Mouse (Mus musculus) megakaryocyte, embryonic 14.5 days (primary cell): Measurements from ENCODE around the gene Krt35. TPM values are rescaled to one million over a fixed set of nuclear protein-coding genes. Genes with fewer than 3 reads are reported as not detected.

Experiments
- H3K27me3 ChIP-seq: replicated peaks from 2 replicates; pipeline ENCODE3; 2012; ENCODE audit warnings: inconsistent platforms
- H3K36me3 ChIP-seq: replicated peaks from 2 replicates; pipeline ENCODE3; 2012; ENCODE audit warnings: low read length, inconsistent platforms, mixed read lengths
- H3K4me1 ChIP-seq: 2 replicates; pipeline ENCODE4 v1.6.1; 2012; ENCODE audit warnings: inconsistent platforms
- H3K4me3 ChIP-seq: replicated peaks from 2 replicates; pipeline ENCODE3; 2012; ENCODE audit warnings: moderate library complexity, mild to moderate bottlenecking, inconsistent platforms
- H3K9me3 ChIP-seq: 2 replicates; pipeline ENCODE4 v1.6.1; 2012; ENCODE audit warnings: inconsistent platforms
- FLI1 ChIP-seq: IDR thresholded peaks from 2 replicates; pipeline ENCODE4 v1.6.1; 2012; ENCODE audit warnings: low read length, inconsistent platforms, mixed read lengths
- GATA1 ChIP-seq: IDR thresholded peaks from 3 replicates; pipeline ENCODE4 v1.6.1; 2012; ENCODE audit warnings: mixed read lengths, low read length, inconsistent platforms, borderline replicate concordance
- polyA plus RNA-seq: library from polyadenylated mRNA; stranded (reverse); fragments of >175 nt; gene quantifications from 2 replicates; pipeline ENCODE4 v1.2.3, GENCODE M21; 2012; ENCODE audit warnings: low replicate concordance; ENCODE audit not compliant: insufficient read depth

Gene Krt35
- polyA plus RNA-seq = not detected in 2 replicates

- H3K4me3 ChIP-seq = no peak within 1 kb of the TSS
- H3K27me3 ChIP-seq = peaks cover 1% of the 10 kb centered on the region
- TF ChIP-seq GATA1 = no peak
- TF ChIP-seq FLI1 = no peak
- no peaks in the 10 kb centered on the region for H3K36me3 ChIP-seq
- no peaks in the 10 kb centered on the region for H3K9me3 ChIP-seq
- no peaks in the 10 kb centered on the region for H3K4me1 ChIP-seq
Measured at GRCm38 (mm10) chr11:100096141-100096540, at the start of gene Krt35. TSS of gene Krt35 (minus strand) at chr11:100096241.

- no peak for TF ChIP-seq FLI1
- TF ChIP-seq GATA1 = no peak
- no peaks in the 10 kb centered on the region for H3K4me1 ChIP-seq
- H3K36me3 ChIP-seq = no peaks in the 10 kb centered on the region
- H3K9me3 ChIP-seq = 0 out of 2 replicates have a peak, but pooled peaks cover 3% of the 10 kb centered on the region
- no peak overlapping the region for H3K4me3 ChIP-seq
- peaks cover 35% of the 10 kb centered on the region for H3K27me3 ChIP-seq
Measured at GRCm38 (mm10) chr11:100145104-100145503, 49.1 kb upstream of the Krt35 start.

- 0 out of 2 replicates have a peak, but pooled peaks cover 3% of the 10 kb centered on the region for H3K9me3 ChIP-seq
- TF ChIP-seq GATA1 (no peak), FLI1 (no peak)
- no peak overlapping the region for H3K4me3 ChIP-seq
- H3K27me3 ChIP-seq = peaks cover 27% of the 10 kb centered on the region
- H3K36me3 ChIP-seq = no peaks in the 10 kb centered on the region
- H3K4me1 ChIP-seq = no peaks in the 10 kb centered on the region
Measured at GRCm38 (mm10) chr11:100140966-100141365, 44.9 kb upstream of the Krt35 start.

GRCm38 (mm10) chr11:100139391-100139790, 43.4 kb upstream of the Krt35 start:
- Histone ChIP-seq H3K36me3 (no peaks in the 10 kb centered on the region), H3K9me3 (no peaks in the 10 kb centered on the region), H3K27me3 (peaks cover 15% of the 10 kb centered on the region), H3K4me3 (no peak overlapping the region), H3K4me1 (no peaks in the 10 kb centered on the region)
- TF ChIP-seq GATA1 (no peak), FLI1 (no peak)

GRCm38 (mm10) chr11:100138809-100139208, 42.8 kb upstream of the Krt35 start:
- Histone ChIP-seq H3K9me3 (no peaks in the 10 kb centered on the region), H3K4me1 (no peaks in the 10 kb centered on the region), H3K4me3 (no peak overlapping the region), H3K36me3 (no peaks in the 10 kb centered on the region), H3K27me3 (peaks cover 11% of the 10 kb centered on the region)
- no peak for TF ChIP-seq GATA1
- no peak for TF ChIP-seq FLI1

GRCm38 (mm10) chr11:100137693-100138092, 41.7 kb upstream of the Krt35 start:
- TF ChIP-seq FLI1 = no peak
- TF ChIP-seq GATA1 = no peak
- Histone ChIP-seq H3K4me1 (no peaks in the 10 kb centered on the region), H3K9me3 (no peaks in the 10 kb centered on the region), H3K27me3 (peaks cover 15% of the 10 kb centered on the region), H3K36me3 (no peaks in the 10 kb centered on the region), H3K4me3 (no peak overlapping the region)

GRCm38 (mm10) chr11:100136559-100136958, 40.5 kb upstream of the Krt35 start:
- no peaks in the 10 kb centered on the region for H3K9me3 ChIP-seq
- no peak overlapping the region for H3K4me3 ChIP-seq
- no peaks in the 10 kb centered on the region for H3K4me1 ChIP-seq
- TF ChIP-seq GATA1 (no peak), FLI1 (no peak)
- peaks cover 22% of the 10 kb centered on the region for H3K27me3 ChIP-seq
- H3K36me3 ChIP-seq = no peaks in the 10 kb centered on the region

GRCm38 (mm10) chr11:100135731-100136130, 39.7 kb upstream of the Krt35 start, which contains the start of gene Krt15:
TSS of gene Krt15 (minus strand) at chr11:100135928.
- Histone ChIP-seq H3K4me3 (no peak within 1 kb of the TSS), H3K4me1 (no peaks in the 10 kb centered on the region), H3K36me3 (no peaks in the 10 kb centered on the region), H3K9me3 (no peaks in the 10 kb centered on the region), H3K27me3 (peaks cover 21% of the 10 kb centered on the region)
- no peak for TF ChIP-seq GATA1
- no peak for TF ChIP-seq FLI1

- H3K36me3 ChIP-seq = no peaks in the 10 kb centered on the region
- no peaks in the 10 kb centered on the region for H3K27me3 ChIP-seq
- TF ChIP-seq GATA1 = no peak
- TF ChIP-seq FLI1 = no peak
- H3K4me1 ChIP-seq = no peaks in the 10 kb centered on the region
- H3K4me3 ChIP-seq = no peak overlapping the region
- H3K9me3 ChIP-seq = no peaks in the 10 kb centered on the region
Measured at GRCm38 (mm10) chr11:100124901-100125300, 28.9 kb upstream of the Krt35 start.

GRCm38 (mm10) chr11:100121466-100121865, 25.4 kb upstream of the Krt35 start, which contains the start of gene Krt13:
TSS of gene Krt13 (minus strand) at chr11:100121566.
- TF ChIP-seq FLI1 (no peak), GATA1 (no peak)
- no peaks in the 10 kb centered on the region for H3K36me3 ChIP-seq

GRCm38 (mm10) chr11:100120331-100120730, 24.3 kb upstream of the Krt35 start:
- H3K4me1 ChIP-seq = no peaks in the 10 kb centered on the region
- H3K4me3 ChIP-seq = no peak overlapping the region
- H3K27me3 ChIP-seq = peaks cover 5% of the 10 kb centered on the region
- H3K36me3 ChIP-seq = no peaks in the 10 kb centered on the region
- TF ChIP-seq GATA1 (no peak), FLI1 (no peak)
- H3K9me3 ChIP-seq = no peaks in the 10 kb centered on the region

More at GRCm38 (mm10) chr11:100121466-100121865, 25.4 kb upstream of the Krt35 start, which contains the start of gene Krt13:
- Histone ChIP-seq H3K4me1 (no peaks in the 10 kb centered on the region), H3K4me3 (no peak within 1 kb of the TSS), H3K27me3 (peaks cover 4% of the 10 kb centered on the region), H3K9me3 (no peaks in the 10 kb centered on the region)
